Mouse (Mus musculus): ENCODE measurements around the gene Lix1l.

Gene Lix1l

DNA sequence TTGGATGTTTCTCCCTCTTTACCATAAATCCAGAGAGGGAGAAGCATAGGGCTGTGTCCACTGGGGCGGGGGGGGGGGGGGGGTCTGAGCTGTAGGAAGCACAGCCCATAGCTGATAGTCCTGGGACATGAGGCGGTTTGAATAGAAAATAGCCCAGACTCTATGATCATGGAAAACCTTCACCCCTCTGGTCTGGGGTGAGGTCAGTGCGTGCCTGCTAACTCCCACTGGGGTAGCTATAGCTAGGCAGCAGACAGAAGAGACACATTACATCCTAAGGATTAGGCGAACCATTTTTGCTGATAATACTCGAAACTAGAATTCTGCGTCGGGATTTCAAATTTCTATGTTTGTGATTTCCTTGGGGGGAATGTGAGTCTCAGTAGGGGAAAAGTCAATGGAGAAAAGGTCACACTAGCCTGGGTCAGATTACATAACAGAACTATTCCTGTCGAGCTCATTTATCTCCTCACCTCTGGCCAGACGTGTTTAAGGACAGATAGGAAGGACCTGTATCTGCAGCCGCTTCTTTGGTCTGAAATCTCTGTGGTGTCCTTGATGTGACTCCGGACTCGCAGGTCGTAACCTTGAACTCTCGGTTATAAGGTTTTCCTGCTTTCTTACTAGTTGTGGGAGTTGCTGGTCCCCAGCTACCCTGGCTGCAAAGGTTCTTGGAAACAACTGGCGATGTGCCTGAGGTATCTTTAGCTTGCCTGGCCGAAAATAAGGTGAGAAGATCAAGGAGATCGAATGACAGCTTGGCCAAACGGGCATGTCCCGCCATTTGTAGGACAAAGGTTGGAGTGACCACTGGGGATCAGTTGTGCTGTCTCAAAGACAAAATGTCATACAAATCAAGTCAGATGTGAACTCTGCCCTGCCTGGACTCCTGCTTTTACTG, 27.1 kb upstream of the Lix1l start:
- TF ChIP-seq GATA4 (IDR thresholded peaks at IDR 0.05; ENCODE audit: insufficient replicate concordance, low read length), result peak; percentile 92

DNA sequence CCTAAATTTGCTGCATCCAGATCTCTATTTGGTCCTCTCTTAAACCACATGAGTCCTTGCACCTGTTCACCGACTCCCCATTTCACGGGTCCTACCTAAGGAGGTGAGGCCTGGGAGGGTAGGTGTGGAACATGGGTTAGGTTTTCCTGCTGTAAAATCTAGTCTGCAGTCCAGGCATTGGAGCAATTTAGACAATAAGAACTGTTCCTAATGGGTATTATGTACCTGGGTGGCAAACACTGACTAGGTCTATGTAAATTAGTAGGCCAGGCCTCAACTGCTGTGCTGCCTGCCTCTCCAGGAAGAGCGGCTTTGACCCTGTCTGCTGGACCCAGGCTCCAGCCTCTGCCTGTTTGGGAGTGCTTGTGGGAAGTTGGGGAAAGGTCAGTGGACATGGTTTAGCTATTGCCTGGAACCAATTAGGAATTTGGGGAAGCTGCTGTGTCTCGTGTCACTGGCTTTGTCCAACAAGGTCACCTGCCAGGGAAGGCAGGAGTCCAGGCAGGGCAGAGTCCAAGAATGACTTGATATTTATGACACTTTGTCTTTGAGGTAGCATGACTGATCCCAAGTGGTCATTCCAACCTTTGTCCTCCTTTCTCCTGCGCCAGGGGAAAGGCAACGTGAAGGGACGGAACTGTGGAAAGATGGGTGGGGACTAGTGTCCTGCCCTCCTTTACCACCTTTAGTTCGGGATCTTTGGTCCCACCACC, 25.5 kb upstream of the Lix1l start:
- TF ChIP-seq GATA4 (IDR thresholded peaks at IDR 0.05; ENCODE audit: insufficient replicate concordance, low read length), result no peak

DNA sequence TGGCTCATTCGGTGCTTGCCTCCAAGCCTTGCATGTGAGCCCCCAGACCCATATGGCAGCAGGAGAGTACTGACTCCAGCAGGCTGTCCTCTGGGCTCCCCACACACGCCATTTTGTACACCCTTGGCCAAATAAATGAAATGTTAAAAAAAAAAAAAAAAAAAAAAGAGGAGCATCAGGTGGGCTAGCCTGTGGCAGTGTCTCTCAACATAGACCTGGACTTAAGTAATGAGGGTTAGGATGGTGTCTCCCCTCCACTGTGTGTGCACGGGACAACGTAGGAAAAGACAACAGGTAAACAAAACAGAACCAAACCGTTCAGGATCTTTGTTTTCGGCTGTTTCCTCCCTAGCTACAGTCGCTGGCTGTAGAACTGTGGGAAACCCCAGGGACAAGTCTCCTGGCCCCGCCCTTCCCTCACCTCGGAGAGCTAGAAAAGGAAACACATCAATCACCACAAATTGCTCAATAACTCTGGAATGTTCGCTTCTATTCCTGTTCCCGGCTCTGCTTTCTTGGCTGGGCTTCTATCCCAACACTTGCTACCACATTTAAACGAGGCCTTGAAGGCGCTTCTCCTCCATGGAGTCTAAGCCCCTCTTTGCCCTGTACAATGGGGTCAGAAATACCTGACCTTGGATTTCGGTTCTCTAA, 24.8 kb upstream of the Lix1l start:
- TF ChIP-seq GATA4 (IDR thresholded peaks at IDR 0.05; ENCODE audit: insufficient replicate concordance, low read length), result no peak

DNA sequence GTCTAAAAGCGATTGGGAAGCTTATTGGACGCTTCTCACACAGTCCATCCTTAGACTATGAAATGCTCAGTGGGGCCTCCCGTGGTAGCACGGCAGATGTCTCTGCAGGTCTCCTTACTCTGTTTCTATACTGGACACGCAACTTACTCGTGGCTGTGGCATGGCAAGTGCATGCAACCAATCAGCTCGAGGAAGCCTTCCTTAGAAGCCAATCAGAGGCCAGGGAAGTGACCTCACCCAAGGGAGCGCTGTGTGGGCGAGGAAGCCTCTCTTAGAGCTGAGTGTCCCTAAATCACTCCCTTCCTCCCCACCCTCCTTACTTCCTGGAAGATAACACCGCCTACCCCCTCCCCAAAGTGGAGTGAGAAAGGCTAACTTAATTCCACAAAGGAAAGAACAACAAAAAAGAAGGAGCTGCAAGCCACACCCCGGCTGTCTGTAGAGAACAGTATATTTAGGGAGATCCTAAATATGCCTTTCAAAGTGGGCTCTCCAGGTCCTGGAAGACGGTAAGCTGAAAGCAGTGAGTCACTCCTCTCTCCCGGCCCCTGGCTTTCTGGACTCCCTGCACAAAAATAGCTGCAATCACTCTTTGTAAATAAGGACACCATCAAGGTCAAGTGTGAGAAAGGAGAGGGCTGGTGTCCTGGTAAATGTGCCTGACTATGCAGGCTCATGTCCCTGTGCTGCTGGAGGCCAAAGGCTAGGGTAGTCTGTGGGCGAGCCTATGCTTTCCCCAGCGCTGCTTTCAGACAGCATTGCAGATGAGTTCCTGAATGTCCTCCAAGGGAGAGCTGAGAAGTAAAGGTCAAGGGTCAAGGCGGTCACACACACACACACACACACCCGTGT, 24.0 kb upstream of the Lix1l start, which contains the start of gene Gm16253:
TSS of gene Gm16253 (plus strand) at position 295 of the 852 bp plus-strand sequence.
- TF ChIP-seq GATA4 (IDR thresholded peaks at IDR 0.05; ENCODE audit: insufficient replicate concordance, low read length), result peak; percentile 70; the same call in 1 of the 2 replicates

DNA sequence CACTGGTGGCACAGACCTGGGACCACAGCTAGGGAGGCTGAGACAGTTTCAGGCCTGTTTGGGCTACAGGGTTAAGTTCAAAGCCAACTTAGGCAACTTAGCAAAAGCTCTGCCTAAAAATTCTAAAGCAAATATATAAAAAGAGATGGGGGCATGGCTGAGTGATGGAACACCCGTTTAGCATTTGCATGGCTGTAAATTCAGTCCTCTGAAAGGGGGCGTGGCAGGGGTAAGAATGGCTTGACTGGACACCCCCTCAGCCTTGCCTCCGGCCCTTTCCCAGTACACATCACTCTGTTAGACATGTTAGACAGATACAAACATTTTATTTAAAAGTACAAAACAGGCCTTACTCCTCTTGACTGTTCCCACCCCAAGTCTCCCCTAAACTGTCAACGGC, 23.4 kb upstream of the Lix1l start:
- TF ChIP-seq GATA4 (IDR thresholded peaks at IDR 0.05; ENCODE audit: insufficient replicate concordance, low read length), result no peak

DNA sequence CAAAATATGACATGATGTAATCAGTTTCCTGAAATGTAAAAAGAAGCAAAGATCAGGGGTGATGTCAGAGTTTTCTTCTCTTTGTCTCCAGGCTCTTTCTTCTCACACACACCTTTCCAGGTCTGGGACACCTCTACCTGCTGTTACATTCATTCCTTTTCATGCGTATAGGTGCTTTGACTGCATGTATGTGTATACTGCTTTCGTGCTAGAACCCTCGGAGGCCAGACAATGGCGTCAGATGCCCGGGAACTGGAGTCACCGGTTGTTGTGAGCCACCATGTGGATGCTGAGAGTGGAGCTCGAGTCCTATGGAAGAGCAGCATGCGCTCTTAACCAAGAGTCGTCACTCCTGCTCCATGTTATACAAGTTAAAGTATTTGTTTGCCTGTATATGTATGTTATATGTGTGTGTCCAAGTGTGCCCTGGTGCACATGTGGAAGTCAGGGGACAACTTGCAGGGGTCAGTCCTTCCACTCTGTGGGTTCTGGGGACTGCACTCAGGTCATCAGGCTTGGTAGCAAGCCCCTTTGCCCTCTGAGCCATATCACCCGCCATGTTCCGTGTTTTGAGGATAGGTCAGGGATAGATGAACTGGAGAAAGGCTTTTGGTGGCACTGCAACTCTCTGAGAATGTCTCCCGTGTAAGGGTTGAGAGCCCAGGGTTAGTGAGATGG, 22.2 kb upstream of the Lix1l start:
- TF ChIP-seq GATA4 (IDR thresholded peaks at IDR 0.05; ENCODE audit: insufficient replicate concordance, low read length), result no peak

DNA sequence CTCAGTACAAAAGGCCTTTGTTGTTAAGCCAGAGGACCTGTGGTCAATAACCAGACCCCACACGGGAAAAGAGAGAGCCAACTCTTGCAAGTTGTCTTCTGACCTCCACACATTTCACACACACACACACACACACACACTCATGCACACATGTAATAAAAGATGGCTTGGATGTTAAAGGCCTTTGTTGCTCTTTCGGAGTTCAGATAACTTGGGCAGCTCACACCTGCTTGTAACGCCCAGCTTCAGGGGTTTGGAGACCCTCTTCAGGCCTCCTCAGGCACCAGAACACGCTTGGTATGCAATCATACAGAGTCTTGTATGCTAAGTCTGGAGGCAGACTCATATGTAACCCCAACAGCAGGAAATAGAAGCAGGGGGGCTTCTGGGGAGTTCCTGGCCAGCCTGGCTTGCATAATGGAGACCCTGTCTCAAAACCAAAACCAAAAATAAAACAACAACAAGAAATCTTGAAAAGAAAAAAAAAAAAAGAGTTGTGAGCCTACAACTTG, 21.7 kb upstream of the Lix1l start:
- TF ChIP-seq GATA4 (IDR thresholded peaks at IDR 0.05; ENCODE audit: insufficient replicate concordance, low read length), result no peak

DNA sequence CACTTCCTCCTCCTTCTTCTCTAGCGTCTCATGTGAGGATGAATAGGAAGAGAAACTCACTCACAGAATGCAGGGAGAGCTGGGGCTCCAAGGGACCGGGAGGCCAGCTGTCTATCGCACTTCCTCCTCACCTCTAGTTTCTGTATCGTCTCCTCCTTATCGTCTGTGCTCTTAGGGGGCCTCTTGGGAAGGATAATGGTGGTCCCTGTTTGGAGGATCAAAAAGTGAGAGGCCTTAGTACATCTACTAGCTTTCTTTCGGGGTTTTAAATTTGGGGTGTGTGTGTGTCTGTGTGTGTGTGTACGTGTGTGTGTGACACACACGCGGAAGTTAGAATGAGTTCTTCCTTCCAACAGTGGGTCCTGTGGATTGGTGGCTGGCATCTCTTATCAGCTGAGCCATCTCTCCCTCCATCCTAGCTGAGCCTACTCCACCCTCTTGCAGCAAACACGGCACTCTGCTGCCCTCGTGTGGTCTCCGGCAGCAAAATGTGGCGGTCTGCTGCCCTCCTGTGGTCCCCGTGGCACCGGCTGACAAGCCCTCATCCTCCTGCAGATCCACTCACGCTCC, 21.0 kb upstream of the Lix1l start:
- TF ChIP-seq GATA4 (IDR thresholded peaks at IDR 0.05; ENCODE audit: insufficient replicate concordance, low read length), result peak; percentile 100

DNA sequence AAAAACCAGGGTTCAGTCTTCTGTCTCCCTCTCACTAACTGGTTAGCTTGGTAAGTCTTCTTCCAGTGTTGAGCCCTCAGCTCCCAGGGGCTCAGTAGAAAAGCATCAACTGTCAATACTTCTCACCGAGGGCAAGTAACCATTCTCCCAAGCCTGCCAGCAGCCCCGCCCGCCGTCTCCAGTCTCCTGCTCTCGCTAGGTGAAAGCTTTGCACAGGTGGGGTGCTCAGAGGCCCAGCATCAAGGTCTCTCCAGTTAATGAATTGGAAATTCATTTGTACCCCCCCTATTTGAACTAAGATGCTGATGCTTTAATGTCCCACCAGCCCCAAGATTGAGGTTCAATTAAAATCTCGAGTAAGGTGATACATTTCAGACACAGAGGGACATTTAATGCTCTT, 19.8 kb upstream of the Lix1l start:
- TF ChIP-seq GATA4 (IDR thresholded peaks at IDR 0.05; ENCODE audit: insufficient replicate concordance, low read length), result no peak

DNA sequence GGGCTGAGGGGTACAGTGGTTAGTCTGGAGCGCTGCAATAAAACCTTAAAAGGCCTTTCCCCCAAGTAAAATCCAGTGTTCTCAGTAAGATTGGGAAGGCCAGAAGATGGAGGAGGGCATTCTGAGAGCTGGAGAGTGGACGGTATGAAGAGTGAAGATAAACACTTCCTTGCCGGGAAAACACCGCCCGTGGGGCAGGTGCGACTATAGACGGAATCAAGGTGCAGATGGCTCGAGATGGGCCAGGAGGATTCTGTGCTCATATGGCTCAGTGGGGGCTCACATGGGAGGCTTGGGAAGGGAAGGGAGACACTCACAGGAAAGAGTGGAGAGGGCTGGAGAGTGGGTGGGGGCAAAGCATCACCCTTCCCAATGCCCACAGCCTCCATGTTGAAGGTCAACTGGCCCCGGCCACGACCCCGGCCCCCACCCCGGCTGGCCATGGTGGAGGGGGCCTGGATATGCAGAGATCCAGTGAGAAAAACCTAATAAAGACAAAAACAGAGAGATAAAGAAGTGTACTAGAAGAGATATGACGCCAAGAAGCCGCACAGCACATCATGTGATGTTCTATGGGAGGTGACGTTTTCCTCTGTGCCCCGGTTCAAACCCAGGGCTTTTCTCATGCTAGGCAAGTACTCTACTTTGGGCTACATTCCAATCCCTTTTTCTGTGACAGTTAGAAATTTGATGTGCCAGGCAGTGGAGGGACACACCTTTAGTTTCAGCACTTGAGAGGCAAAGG, 19.0 kb upstream of the Lix1l start:
- TF ChIP-seq GATA4 (IDR thresholded peaks at IDR 0.05; ENCODE audit: insufficient replicate concordance, low read length), result no peak

DNA sequence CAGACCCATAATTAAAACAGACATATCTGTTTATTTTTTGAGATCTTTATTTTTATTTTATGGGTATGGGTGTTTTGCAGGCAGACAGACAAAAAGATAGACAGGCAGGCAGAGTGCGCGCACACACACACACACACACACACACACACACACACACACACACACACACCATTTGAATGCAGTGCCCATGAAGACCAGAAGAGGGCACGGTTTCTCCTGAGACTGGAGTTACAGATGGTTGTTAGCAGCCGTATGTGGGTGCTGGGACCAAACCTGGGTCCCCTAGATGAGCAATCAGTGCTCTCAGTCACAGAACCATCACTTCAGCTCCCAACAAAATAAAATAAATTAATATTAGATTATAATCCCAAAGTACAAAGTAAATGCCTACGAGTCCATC, 17.6 kb upstream of the Lix1l start:
- TF ChIP-seq GATA4 (IDR thresholded peaks at IDR 0.05; ENCODE audit: insufficient replicate concordance, low read length), result no peak

DNA sequence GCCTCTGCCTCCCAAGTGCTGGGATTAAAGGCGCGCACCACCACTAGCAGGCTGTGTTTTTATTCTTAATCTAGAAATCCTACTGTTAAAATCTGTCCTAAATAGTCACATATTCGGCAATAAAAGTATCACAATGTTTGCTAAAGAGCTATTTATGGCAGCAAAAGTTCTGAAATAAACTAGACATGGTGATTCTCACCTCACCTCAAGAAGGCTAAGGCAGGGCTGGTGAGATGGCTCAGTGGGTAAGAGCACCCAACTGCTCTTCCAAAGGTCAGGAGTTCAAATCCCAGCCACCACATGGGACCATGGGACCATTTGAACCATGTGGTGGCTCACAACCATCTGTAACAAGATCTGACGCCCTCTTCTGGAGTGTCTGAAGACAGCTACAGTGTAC, 10.3 kb upstream of the Lix1l start:
- TF ChIP-seq GATA4 (IDR thresholded peaks at IDR 0.05; ENCODE audit: insufficient replicate concordance, low read length), result no peak

DNA sequence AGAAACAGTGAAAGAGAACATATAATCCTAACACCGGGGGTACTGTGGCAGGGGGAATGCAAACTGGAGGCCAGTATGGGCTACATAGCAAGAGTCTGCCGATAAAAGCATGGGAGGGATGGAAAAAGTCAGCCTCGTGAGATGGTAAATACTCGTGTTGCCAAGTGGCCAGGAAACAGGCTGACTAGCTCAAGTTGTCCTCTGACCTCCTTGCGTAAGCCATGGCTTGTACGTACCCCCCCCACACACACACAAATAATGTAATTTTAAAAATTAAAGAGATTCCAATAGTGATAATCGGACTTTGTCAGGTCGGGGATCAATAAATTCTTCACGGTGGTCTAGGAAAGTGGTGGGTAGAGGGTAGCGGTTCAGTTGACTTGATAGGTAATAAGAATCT, 7.6 kb upstream of the Lix1l start:
- TF ChIP-seq GATA4 (IDR thresholded peaks at IDR 0.05; ENCODE audit: insufficient replicate concordance, low read length), result no peak

Measured in liver, adult (tissue).